Mouse (Mus musculus) cerebellum, postnatal 10 days (tissue): ENCODE results near the gene Gm49337.

Experiments
- DNase-seq, 2 experiments: peaks; one replicate each; pipeline ENCODE4 v3.0.0; 2021; ENCODE audit warnings: mixed read lengths in 2 of 2

Gene Gm49337

GRCm38 (mm10) chr4:116215895-116216605 is 42.9 kb downstream of the Gm49337 start:
- DNase-seq: peak; percentile 40 to 48

- peak; percentile 73 to 90 for DNase-seq
These were observed 43.9 kb downstream of the Gm49337 start for GRCm38 (mm10) chr4:116217046-116217445.

GRCm38 (mm10) chr4:116217661-116218060 is 44.5 kb downstream of the Gm49337 start:
- peak in 1 of 2 experiments; percentile 36 for DNase-seq

- no peak for DNase-seq
These were observed 45.9 kb downstream of the Gm49337 start for GRCm38 (mm10) chr4:116219056-116219455.

GRCm38 (mm10) chr4:116220071-116220650 is 47.0 kb downstream of the Gm49337 start:
- peak in 1 of 2 experiments; percentile 29 for DNase-seq

GRCm38 (mm10) chr4:116220780-116221139 is 47.6 kb downstream of the Gm49337 start:
- peak; percentile 95 to 96 for DNase-seq

GRCm38 (mm10) chr4:116221140-116221851 is 48.1 kb downstream of the Gm49337 start, which contains the start of gene Pik3r3:
TSS of gene Pik3r3 (plus strand) at chr4:116221618.
- peak; percentile 99 for DNase-seq

GRCm38 (mm10) chr4:116221996-116222842 is 49.0 kb downstream of the Gm49337 start:
- peak; percentile 41 to 59 for DNase-seq

GRCm38 (mm10) chr4:116222843-116223119 is 49.6 kb downstream of the Gm49337 start:
- DNase-seq: no peak

- DNase-seq: no peak
These were observed 70.2 kb downstream of the Gm49337 start for GRCm38 (mm10) chr4:116243377-116243776.

- no peak for DNase-seq
These were observed 71.1 kb downstream of the Gm49337 start for GRCm38 (mm10) chr4:116244240-116244639.

GRCm38 (mm10) chr4:116245926-116246325 is 72.7 kb downstream of the Gm49337 start:
- peak; percentile 61 to 68 for DNase-seq

- DNase-seq: no peak
These were observed 76.8 kb downstream of the Gm49337 start for GRCm38 (mm10) chr4:116249986-116250385.

GRCm38 (mm10) chr4:116268220-116268619 is 95.0 kb downstream of the Gm49337 start:
- DNase-seq: no peak

GRCm38 (mm10) chr4:116282211-116282610 is 109.0 kb downstream of the Gm49337 start:
- peak; percentile 34 to 54 for DNase-seq

- peak; percentile 77 to 78 for DNase-seq
These were observed 118.4 kb downstream of the Gm49337 start for GRCm38 (mm10) chr4:116291561-116291960.

- DNase-seq: no peak
These were observed 120.1 kb downstream of the Gm49337 start for GRCm38 (mm10) chr4:116293296-116293695.

- DNase-seq: no peak
These were observed 127.7 kb downstream of the Gm49337 start for GRCm38 (mm10) chr4:116300878-116301355.

GRCm38 (mm10) chr4:116304551-116304950 is 131.4 kb downstream of the Gm49337 start:
- DNase-seq: no peak

- DNase-seq: no peak
These were observed 144.4 kb downstream of the Gm49337 start for GRCm38 (mm10) chr4:116317575-116317974.

GRCm38 (mm10) chr4:116322127-116322526 is 148.9 kb downstream of the Gm49337 start:
- no peak for DNase-seq

- DNase-seq: no peak
These were observed 156.1 kb downstream of the Gm49337 start for GRCm38 (mm10) chr4:116329256-116329655.

- DNase-seq: no peak
These were observed 163.1 kb downstream of the Gm49337 start for GRCm38 (mm10) chr4:116336294-116336693.
